Mouse (Mus musculus): ENCODE results near the gene Kdm6b. TPM values are rescaled to one million over a fixed set of nuclear protein-coding genes. Genes with fewer than 3 reads are reported as not detected.

The Kdm6b gene
- polyA plus RNA-seq, 1 experiment = 10.5 TPM

GRCm38 (mm10) chr11:69415668-69416451, 2.4 kb upstream of the Kdm6b start:
- 3% methylated on average over 14 of the region's 25 CpGs for WGBS

GRCm38 (mm10) chr11:69415327-69415667, 1.8 kb upstream of the Kdm6b start:
- Histone ChIP-seq H3K27ac (ENCODE audit: insufficient read depth, low read depth, low read length) (peak overlapping the region; percentile 82), H3K36me3 (ENCODE audit: control insufficient read depth, insufficient read depth, low read length) (no peaks in the 10 kb centered on the region), H3K4me1 (ENCODE audit: control insufficient read depth, insufficient read depth, low read length) (peaks cover 34% of the 10 kb centered on the region), H3K27me3 (replicated peaks; ENCODE audit: control insufficient read depth, insufficient read depth, low read length) (no peaks in the 10 kb centered on the region), H3K4me3 (ENCODE audit: insufficient read depth, low read depth, low read length) (peak overlapping the region; percentile 64)
- peak; percentile 34 for TF ChIP-seq CTCF (conservative IDR thresholded peaks at IDR 0.05; ENCODE audit: insufficient read depth, insufficient read length, low read depth, low read length)
- no peak for TF ChIP-seq POLR2A (IDR thresholded peaks at IDR 0.05; ENCODE audit: low read depth, low read length)
- WGBS = 2% methylated on average over 3 of the region's 3 CpGs
- peak; percentile 83 for DNase-seq

More at GRCm38 (mm10) chr11:69415668-69416451, 2.4 kb upstream of the Kdm6b start:
- Histone ChIP-seq H3K4me1 (ENCODE audit: control insufficient read depth, insufficient read depth, low read length) (peaks cover 34% of the 10 kb centered on the region), H3K4me3 (ENCODE audit: insufficient read depth, low read depth, low read length) (peak overlapping the region; percentile 64), H3K36me3 (ENCODE audit: control insufficient read depth, insufficient read depth, low read length) (no peaks in the 10 kb centered on the region), H3K27me3 (replicated peaks; ENCODE audit: control insufficient read depth, insufficient read depth, low read length) (no peaks in the 10 kb centered on the region), H3K27ac (ENCODE audit: insufficient read depth, low read depth, low read length) (peak overlapping the region; percentile 82)
- TF ChIP-seq CTCF (conservative IDR thresholded peaks at IDR 0.05; ENCODE audit: insufficient read depth, insufficient read length, low read depth, low read length) (no peak), POLR2A (IDR thresholded peaks at IDR 0.05; ENCODE audit: low read depth, low read length) (no peak)
- DNase-seq = peak; percentile 71

DNA sequence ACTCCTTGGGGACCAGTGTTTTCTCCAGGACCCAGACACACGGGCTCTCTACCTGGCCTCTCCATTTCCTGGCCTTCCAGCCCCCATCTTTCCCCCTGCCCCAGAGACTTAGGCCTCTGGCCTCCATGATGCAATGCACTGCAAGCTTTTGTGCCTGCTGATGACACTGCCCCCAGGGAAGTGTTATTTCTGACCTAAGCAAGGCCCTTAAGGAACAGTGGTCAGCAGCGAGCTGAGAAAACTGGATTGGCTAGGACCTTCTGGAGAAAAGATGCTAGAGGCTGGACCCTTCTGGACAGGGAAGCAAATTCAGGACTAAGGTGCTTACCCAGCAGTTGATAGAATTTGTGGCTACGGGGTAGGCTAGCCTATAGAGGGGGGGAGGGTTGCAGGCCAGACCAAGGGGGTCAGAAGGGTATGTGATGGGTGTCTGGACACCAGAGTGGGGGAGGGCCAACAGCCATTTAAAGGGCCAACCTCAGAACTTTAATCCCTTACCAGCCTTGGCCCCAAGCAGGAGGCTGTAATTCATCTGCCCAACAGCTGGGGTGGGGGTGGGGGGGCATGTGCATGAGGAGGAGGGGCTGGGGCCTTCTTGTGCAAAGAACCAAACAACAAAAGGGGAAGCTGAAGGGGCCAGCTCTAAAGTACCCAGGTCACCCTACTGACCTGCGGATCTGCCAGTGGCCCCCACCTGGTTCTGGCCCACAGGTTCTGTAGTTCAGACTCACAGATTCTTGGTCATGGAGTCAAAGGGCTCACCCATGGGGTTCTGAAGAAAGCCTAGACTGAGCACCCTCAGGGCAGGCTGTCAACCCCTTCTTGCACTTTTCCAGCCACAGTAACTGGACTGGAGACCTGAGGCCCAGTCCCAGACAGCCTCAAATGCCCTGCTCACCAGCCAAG, 1.2 kb upstream of the Kdm6b start:
- no peak for TF ChIP-seq POLR2A (IDR thresholded peaks at IDR 0.05; ENCODE audit: low read depth, low read length)
- no peak for TF ChIP-seq CTCF (conservative IDR thresholded peaks at IDR 0.05; ENCODE audit: insufficient read depth, insufficient read length, low read depth, low read length)
- no peak for DNase-seq
- no peaks in the 10 kb centered on the region for H3K27me3 ChIP-seq (replicated peaks; ENCODE audit: control insufficient read depth, insufficient read depth, low read length)
- WGBS = 25% methylated on average over 4 of the region's 4 CpGs
- peak overlapping the region; percentile 14 for H3K27ac ChIP-seq (ENCODE audit: insufficient read depth, low read depth, low read length)
- H3K36me3 ChIP-seq (ENCODE audit: control insufficient read depth, insufficient read depth, low read length) = no peaks in the 10 kb centered on the region
- no peak overlapping the region for H3K4me3 ChIP-seq (ENCODE audit: insufficient read depth, low read depth, low read length)
- peaks cover 34% of the 10 kb centered on the region for H3K4me1 ChIP-seq (ENCODE audit: control insufficient read depth, insufficient read depth, low read length)

DNA sequence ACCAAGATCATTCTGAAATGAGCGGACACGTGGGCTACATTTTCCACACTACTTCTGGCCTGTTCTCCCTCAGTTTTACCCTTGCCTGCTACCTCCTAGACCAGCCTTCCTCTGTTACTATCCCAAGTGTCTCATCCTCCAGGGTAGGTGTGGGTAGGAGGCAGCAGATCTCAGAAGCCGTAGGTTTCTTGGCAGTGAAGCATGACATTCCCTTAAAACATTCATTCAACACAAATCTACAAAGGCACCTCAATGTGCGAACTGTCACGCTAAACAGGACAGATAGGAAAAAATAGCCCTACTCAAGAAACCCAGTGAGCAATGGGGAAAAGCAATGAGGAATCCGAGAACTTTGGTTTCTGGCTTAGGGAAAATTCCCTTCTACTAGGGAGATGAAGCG, 927 bp downstream of the Kdm6b start:
- H3K4me3 ChIP-seq (ENCODE audit: insufficient read depth, low read depth, low read length) = no peak overlapping the region
- DNase-seq = no peak
- H3K27ac ChIP-seq (ENCODE audit: insufficient read depth, low read depth, low read length) = no peak overlapping the region
- H3K27me3 ChIP-seq (replicated peaks; ENCODE audit: control insufficient read depth, insufficient read depth, low read length) = no peaks in the 10 kb centered on the region
- TF ChIP-seq CTCF (conservative IDR thresholded peaks at IDR 0.05; ENCODE audit: insufficient read depth, insufficient read length, low read depth, low read length) (no peak), POLR2A (IDR thresholded peaks at IDR 0.05; ENCODE audit: low read depth, low read length) (no peak)
- 64% methylated on average over 7 of the region's 7 CpGs for WGBS
- peaks cover 38% of the 10 kb centered on the region for H3K4me1 ChIP-seq (ENCODE audit: control insufficient read depth, insufficient read depth, low read length)
- no peaks in the 10 kb centered on the region for H3K36me3 ChIP-seq (ENCODE audit: control insufficient read depth, insufficient read depth, low read length)

DNA sequence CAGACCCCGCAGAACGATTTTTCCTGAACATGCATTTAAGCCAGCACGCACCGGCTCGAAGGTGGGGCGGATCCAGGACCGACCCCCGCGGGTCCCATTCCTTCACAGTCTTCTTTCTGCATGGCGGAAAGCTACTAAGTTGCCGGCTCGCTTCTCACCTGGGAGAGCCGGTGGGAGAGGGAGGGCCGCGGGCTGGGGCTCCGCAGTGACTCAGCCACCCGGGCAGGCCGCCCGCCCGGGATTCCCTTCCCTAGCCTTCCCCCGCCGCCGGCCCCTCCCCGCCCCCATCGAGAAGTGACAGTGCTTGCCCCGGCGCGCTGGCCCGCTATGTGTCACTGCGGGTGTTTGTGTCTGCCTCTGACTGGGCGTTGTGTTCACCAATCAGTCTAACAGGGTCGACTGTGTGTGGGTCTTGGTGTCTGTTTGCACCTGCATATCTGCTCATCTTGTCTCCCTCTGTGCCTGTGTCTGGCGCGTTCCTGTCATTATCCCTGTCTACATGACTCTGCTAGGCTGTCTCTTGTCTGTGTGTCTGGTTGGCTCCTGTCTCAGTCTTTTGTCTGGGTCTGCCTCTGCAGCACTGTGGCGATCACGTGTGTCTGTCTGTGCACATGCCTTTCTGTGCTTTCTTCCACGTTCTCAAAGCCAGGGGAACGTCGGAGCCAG, 1.8 kb downstream of the Kdm6b start:
- no peaks in the 10 kb centered on the region for H3K27me3 ChIP-seq (replicated peaks; ENCODE audit: control insufficient read depth, insufficient read depth, low read length)
- no peaks in the 10 kb centered on the region; the same call in 1 of the 2 replicates for H3K36me3 ChIP-seq (ENCODE audit: control insufficient read depth, insufficient read depth, low read length)
- TF ChIP-seq CTCF (conservative IDR thresholded peaks at IDR 0.05; ENCODE audit: insufficient read depth, insufficient read length, low read depth, low read length) (no peak), POLR2A (IDR thresholded peaks at IDR 0.05; ENCODE audit: low read depth, low read length) (no peak)
- H3K27ac ChIP-seq (ENCODE audit: insufficient read depth, low read depth, low read length) = peak overlapping the region; percentile 71
- peak; percentile 74 for DNase-seq
- H3K4me1 ChIP-seq (ENCODE audit: control insufficient read depth, insufficient read depth, low read length) = peaks cover 38% of the 10 kb centered on the region
- WGBS = 1% methylated on average over 39 of the region's 39 CpGs
- peak overlapping the region; percentile 64 for H3K4me3 ChIP-seq (ENCODE audit: insufficient read depth, low read depth, low read length)

DNA sequence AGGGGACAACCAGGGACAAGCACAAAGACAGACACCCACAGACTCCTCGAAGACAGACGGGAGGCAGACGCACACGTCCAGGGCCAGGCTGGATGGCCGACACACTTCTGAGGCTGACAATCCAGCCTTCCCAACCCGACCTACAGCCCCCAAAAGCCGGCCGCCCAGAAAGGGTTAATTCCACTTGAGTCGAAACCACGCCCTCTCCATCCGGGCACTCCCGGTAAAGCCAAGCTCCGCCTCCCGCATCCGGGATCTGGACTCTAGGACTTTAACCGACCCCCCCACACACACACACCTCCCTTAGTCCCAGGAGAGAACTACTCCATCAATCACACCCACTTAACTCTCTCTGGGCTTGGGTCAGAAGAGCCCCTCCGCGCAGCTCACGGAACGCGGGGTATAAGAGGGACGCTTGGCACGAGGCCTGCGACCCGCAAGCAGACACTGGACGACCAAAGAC, 2.4 kb downstream of the Kdm6b start:
- under 1% methylated on average over 26 of the region's 26 CpGs for WGBS
- TF ChIP-seq CTCF (conservative IDR thresholded peaks at IDR 0.05; ENCODE audit: insufficient read depth, insufficient read length, low read depth, low read length) (no peak), POLR2A (IDR thresholded peaks at IDR 0.05; ENCODE audit: low read depth, low read length) (peak; percentile 5)
- H3K4me3 ChIP-seq (ENCODE audit: insufficient read depth, low read depth, low read length) = peak overlapping the region; percentile 64
- DNase-seq = peak; percentile 98
- no peaks in the 10 kb centered on the region for H3K27me3 ChIP-seq (replicated peaks; ENCODE audit: control insufficient read depth, insufficient read depth, low read length)
- no peaks in the 10 kb centered on the region; the same call in 1 of the 2 replicates for H3K36me3 ChIP-seq (ENCODE audit: control insufficient read depth, insufficient read depth, low read length)
- H3K4me1 ChIP-seq (ENCODE audit: control insufficient read depth, insufficient read depth, low read length) = peaks cover 38% of the 10 kb centered on the region
- peak overlapping the region; percentile 95 for H3K27ac ChIP-seq (ENCODE audit: insufficient read depth, low read depth, low read length)
